Mouse (Mus musculus) mouse embryonic stem cell (cell line): ENCODE results near the gene Emilin2.
"Not testable (repeated sequence)": the region's sequence is repeated elsewhere in the genome, so short reads cannot be mapped to it uniquely, and the experiment has no call there.

Experiments used
- in situ Hi-C, 2 experiments: fragments of 300-500 bp; cut with MboI; formaldehyde crosslinking; loops; 1 replicate in 1 of 2; 3 replicates in 1 of 2; pipeline ENCODE4 v1.14.3; 2019 to 2020; ENCODE audit warnings: low sequenced_read_pairs in 2 of 2, low pct_unique_long_range_greater_than_20kb in 1 of 2, mixed read lengths in 1 of 2; ENCODE audit not compliant: unreplicated experiment in 1 of 2

Emilin2 gene

DNA sequence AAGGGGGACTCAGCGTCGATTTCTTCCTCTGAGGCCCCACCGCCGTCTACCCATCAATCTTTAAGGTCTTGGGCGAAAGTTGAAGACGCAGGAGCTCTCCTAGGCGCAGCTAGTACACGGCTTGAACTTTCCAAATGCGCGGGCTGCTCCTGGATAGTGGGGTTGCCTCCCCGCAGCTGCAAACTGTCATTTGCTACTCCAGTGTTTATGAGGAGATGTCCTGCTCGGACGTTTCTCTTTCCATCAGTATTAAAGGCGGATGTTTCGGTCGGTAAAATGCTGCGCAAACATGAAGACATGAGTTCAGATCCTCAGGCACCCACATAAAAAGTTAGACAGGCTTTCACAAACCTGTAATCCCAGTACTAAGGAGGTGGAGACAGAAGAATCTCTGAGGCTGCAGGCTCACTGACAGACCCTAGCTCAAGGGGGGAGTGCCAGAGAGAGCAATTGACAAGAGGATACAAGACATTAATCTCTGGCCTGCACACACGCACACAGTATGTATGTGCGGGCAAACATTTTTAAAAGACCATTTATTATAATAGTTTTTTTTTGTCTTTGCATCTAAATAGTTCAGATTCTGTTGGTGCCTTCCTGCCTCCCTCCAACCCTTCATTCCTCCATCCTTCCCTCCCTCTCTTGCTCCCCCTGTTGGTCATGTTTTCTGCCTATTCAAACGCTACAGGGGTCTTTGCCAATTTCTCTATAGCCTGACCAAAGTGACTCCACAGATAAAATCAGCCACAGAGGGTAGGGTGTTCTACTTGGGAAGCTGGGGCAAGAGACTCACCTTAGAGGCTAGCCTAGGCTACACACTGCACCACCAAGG is at the start of gene Emilin2:
Emilin2 (minus strand) TSS at position 639 of the 832 bp plus-strand sequence.
- in situ Hi-C loops: no loop called here

DNA sequence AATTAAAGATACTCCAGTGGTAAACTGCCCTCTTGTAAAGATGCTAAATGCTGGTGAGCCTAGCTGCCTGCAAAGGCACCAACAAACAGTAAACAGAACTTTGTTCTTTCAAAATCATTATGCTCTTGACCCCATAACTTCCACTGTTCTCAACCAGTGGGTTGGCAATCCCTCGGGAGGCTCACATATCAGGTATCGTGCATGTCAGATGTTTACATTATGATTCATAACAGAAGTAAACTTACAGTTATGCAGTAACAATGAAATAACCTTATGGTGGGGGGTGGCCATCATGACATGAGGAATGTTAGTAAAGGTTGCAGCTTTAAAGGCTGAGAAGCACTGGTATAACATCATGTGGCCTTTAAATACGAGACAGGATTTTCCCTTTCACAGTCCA is 43.7 kb upstream of the Emilin2 start:
- in situ Hi-C loops: no loop called here

DNA sequence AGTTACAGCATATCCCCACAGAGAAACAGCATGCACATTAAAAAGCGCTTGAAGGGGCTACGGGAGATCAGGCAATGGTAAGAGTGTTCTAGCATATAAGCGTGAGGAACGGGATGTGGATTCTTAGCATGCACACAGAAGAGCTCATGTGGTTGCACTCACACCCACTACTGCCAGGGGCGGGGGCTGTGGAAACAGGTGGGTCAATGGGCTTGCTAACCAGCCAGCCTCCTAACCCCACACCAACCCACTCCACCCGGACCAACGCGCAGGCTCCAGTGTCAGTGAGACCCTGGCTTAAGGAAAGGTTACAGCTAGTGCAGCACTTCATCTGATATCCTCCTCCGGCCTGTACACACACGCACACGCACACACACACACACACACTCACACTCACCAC is 42.4 kb upstream of the Emilin2 start:
- in situ Hi-C loops: no loop called here

DNA sequence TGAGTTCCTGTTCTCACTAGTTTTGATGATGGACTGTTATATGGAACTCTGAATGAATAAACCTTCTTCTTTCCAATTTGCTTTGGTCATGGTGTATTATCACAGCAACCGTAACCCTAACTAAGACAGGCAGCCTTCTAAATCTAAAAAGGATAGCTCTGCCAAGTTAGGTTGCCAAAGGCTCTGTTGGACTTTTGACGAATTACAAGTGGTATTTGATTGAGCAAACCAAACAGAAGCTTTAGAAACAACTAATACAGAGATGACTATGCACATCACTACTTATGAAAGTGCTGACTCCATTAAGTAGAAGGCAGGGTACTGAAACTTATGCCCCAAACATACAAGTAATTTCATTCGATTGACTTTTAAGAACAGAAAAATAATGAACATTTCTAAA is 36.4 kb upstream of the Emilin2 start:
- in situ Hi-C loops: no loop called here

DNA sequence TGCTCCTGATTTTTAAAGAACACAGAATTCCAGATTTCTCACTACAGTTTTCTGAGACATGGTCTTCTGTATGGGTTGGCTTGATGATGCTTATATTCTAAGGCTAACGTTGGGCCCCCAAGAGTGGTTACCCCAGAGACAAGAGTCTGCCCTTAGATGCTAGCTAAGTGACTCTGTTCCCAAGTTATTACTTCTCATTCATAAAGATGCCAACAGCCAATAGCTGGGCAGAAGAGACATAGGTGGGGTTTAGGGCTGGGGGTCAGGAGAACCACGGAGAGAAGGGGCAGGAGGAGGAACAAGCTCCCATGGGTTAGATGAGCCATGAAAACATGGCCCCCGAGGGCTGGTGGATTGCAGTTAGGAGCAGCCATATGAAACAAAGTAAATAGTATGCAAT is 30.2 kb upstream of the Emilin2 start:
- in situ Hi-C loops: no loop called here

DNA sequence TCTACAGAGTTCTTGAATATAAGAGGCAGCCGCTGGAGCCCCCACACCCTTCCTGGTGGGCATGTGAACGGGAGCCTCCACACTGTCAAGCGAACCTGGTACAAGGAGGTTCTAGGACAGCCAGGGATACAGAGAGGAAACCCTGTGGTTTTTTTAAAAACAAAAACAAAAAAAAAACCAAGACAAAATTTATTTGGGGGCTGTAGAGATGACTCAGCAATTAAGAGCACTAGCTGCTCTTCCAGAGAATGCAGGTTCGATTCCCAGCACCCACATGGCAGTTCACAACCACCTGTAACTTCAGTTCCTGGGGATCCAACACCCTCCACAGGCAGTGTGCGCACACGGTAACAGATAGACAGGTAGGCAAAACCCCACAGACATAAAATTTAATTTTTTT is 26.8 kb upstream of the Emilin2 start:
- in situ Hi-C loops: no loop called here

DNA sequence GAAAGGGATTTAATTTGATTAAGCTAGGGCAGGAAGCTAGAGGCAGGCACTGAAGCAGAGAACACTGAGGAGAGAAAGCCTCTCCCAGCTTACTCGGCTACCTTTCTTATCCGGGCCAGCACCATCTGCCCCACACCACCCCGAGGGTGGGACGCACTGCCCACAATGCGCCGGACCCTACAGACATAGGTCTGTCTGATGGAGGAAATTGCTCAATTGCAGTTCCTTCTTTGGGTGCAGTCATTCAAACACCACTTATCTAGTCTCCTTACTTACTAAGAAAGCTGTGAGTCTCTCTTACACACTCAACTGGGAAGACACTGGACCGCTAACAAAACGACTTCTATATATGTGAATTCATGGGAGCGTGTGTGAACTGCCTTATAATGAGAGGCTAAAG is 25.8 kb upstream of the Emilin2 start:
- in situ Hi-C loops: no loop called here

DNA sequence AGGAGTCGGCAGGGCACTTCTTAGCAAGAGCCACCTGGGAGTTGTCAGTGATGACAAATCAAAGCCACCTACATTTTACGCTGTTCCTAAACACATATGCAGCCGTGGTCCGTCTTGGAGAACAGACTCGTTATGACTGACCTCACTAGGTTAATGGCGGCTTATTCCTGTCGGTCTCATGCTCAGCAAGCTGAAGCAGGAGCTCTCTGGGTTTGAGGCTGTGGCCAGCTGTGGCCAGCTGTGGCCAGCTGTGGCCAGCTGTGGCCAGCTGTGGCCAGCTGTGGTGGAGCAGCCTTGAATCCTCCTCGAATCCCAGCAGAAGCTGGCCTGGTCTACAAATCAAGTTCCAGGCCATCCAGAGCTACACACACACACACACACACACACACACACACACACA is 24.6 kb upstream of the Emilin2 start:
- in situ Hi-C loops: no loop called here

DNA sequence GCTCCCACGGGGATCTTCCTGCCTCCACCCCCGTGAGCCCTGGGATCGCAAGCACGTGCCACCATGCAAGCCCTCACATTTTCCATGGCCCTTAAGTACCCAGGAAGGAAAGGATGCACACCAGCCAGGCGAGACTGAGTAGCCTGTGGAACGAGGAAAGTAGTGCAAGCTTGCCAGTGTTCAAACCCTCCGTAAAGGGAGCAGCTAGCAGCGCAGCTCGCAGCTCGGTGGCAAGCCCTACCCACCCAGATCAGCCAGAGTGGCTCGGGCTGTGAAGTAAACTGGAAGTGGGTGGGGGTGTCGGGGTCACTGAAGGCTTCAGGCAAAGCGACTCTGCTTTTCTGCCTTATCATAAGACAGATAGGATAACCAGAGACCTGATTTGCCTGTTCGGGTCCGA is 20.5 kb upstream of the Emilin2 start:
- in situ Hi-C loops: no loop called here

DNA sequence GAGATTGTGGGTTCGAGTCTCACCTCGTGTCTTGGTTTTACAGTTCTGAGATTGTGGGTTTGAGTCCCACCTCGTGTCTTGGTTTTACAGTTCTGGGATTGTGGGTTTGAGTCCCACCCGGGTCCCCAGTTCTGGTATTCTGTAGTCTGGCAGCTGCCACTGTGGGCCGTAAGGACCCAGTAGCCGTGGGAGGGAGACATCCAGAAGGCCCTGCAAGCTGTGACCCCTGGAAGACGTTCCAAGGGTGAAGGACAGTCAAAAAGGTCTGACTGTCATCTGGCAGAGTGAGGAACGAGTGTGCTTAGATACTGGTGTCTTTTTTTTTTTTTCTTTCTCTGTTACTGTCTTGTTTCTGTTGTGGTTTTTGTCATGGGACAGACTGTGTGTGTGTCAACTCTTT is 9.0 kb upstream of the Emilin2 start:
- in situ Hi-C loops: not testable (repeated sequence)

DNA sequence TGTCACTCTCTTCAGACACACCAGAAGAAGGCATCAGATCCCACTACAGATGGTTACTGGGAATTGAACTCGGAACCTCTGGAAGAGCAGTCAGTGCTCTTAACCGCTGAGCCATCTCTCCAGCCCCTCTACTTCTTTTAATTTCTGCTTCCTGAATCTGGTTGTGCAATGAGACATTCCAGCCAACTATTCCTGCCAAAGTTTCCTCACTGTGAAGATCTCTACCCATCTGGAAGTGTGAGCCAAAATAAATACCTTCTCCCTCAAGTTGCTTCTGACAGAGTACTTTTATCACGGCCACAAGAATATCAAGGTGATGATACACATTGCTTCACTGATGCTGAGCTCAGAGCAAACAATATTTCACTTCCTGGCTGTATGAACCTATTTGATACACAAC is 7.6 kb upstream of the Emilin2 start:
- in situ Hi-C loops: no loop called here

DNA sequence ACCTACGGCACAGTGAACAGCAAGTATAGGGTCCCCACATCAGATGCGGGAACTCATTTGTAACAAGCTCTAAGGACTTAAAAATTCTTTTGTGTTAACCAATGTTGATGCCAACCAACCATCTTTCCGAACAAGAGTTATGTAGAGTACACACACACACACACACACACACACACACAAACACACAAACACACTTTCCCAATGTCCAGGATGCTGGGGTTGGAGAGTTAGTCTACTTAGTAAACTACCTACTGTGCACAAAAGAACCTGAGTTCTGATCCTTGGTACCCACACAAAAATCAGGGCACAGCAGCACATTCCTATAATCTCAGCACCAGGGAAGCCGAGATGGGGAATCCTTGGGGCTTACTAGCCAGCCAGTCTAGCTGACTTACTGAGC is 5.8 kb upstream of the Emilin2 start:
- in situ Hi-C loops: no loop called here

DNA sequence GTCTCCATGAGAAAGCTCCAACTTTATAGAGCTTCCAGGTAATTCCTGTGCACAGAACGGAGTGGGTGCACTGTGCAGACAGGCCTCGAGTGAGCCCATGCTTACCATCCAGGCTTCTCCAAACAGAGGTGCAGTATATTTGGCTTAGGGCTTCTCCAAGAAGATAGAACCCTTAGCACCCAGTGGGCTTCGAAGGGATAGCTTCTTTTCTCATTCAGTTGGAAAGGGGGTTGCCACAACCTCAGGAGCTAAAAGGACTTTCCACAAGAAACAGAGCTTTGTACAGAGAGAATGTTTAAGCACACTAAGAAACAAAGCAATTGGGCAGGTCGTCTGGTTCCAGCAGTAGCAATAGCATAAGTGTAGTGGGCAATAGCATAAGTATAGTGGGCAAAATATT is 2.5 kb upstream of the Emilin2 start:
- in situ Hi-C loops: no loop called here

DNA sequence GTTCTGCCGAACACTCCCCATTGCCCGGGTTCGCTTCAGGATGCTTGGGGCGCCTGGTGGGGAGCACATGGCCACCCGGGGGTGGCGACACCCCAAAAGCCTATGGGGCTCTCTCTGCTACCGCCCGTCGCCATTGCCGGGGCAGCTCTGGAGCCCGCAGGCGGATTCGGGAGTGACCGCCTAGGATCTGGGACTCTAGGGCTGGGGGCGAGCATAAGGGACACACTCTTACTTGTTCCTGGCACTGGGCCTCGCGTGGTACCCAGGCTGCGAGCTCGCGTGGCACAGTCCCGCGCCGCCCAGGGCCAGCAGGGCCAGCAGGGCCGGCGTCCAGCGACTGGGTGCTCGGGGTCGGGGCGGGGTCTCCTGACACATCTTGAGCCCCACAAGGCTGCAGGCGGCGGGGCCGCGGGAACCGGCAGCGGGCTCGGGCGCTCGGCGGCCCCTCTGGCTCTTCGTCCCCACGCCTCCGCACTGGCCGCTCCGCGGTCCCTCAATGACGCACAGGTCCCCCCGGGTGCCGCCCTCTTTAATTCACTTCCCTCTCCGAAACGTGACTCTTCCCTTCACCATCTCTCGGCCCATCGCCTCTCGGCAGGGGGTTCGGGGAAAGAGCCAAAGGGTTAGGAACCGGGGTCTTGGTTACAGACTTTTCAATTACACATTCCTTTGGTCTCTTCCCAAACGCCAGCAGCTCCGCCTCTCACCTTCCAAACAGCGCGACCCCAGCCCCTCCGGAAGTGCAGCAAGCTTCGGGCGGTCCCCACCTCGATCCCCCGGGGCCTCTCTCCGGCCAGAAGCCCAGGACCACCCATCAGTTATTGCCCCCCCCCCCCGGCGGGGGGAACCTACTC is 1.1 kb downstream of the Emilin2 start:
- in situ Hi-C loops: no loop called here

DNA sequence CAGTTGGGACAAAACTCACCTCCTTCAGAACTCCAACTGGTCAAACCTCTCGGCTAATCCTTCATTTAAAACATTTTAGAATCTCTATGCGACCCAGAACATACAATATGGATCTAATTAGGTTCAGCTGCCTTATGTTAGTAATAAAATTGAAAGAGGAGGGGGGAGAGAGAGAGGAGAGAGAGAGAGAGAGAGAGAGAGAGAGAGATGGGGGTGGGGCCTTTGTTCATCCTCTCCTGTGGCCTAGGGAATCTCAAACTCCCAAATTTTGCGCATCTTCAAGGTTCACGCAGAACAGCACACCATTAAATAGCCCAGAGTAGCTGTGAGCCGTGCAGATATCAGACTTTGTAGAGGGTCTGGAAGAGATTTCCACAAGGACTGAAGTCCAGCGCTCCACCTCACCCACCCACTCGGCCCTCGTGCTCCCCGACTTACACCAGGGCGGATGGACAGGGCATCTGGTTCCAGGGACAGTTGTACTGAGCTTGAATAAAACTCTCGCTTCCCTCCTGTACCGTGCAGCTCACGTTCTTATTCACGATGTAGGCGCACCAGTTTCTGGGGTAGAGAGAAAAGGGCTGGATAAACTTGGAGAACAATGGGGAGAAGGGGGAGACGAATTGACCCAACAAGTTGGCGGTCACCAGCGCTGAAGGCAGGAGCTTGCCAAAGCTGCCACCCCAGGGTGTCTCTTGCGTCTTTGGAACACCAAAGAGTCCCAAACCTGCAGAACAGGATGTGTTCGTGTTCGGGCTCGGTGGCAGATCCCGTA is 1.9 kb downstream of the Emilin2 start:
- in situ Hi-C loops: no loop called here

DNA sequence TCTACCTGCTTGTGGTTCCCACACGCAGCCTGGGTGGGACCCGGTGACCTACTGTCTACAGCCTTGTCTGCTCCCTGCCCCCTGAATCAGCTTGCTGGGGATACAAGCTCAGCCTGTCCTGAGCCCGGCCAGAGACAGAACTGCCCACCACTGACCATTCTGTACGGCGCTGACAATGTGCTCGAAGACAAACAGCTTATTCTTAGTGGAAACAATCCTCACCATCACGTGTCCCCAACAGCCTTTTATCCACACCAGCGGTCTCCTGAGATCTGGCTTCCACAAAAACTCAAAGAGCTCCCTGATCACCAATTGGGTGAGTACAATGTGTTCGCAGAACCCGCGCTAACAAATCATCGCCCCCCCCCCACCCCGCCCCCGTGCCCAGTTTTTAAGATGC is 2.6 kb downstream of the Emilin2 start:
- in situ Hi-C loops: no loop called here

DNA sequence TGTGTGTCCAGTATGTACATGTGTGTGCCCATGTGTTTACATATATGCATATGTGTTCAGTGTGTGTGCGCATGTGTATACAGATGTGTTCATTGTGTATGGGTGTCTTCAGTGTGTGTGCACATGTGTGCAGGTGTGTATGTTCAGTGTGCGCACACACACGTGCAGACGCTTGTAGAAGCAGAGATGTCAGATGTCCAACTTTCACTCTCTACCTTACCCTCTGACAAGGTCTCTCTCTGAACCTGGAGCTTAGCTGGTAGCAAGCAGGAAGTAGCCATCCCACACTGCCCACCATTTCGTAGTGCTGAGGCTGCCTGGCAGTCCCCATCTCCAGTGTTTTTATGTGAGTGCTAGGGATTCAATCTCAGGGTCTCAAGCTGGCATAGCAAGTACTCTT is 3.5 kb downstream of the Emilin2 start:
- in situ Hi-C loops: no loop called here

DNA sequence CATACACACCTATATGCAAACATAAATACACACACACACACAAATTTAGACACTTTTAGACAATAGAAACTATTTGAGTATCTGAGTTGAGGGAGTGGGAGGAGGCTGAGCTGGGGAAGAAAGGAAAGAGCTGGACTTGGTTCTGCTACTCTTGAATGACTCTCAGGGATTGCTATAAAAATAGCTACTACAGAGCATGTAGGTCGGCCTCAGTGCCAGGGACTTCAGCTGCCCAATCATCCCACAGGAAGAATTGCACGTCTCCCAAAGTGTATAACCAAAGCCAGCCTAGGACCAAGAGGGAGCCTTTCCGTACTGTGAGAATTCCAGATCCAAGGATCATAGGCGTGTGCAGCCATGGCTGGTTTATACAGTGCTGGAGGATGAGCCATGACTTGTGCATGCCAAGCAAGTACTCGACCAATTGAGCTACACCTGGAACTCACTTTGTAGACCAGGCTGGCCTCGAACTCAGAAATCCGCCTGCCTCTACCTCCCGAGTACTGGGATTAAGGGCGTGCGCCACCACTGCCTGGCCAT is 4.5 kb downstream of the Emilin2 start:
- in situ Hi-C loops: no loop called here

DNA sequence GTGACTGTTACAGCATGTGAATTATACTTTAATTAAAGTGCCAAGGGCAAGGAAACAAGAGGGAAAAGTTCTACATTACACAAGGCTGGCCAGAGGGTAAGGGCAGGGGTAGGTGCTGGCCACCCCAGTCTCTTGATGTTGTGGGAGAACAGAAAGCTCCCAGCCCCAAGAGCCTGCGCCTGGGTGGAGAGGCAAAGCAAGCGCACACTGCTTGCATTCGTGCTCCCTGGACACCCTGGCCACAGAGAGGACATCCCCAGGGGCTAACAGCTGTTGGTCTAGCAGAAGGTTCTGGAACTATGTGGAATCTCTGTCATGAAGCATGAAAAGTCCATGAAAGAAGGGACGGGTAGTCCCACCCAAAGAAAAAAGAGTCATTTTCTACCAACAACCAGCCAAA is 5.1 kb downstream of the Emilin2 start:
- in situ Hi-C loops: no loop called here
